Comparison of ENCODE assay signal across 12 mouse cellular contexts in genomic region chr15:84638405-84638804, GRCm38 (mm10). TPM values are rescaled to one million over a fixed set of nuclear protein-coding genes. Genes with fewer than 3 reads are reported as not detected.
DNase-seq lines count a peak whose midpoint lies in the region; ATAC-seq and TF ChIP-seq lines count a peak whose summit lies in the region.
"Had no signal": no experiment of that assay in that cellular context is flagged by ENCODE, and none has a peak within 500 bp of the region (broad histone marks: within the 10 kb centered on the region; RNA-seq: fewer than 3 reads in every experiment).

No protein-coding gene starts in this region.

- DNase-seq in embryo, embryonic 10 days (ENCODE audit: low spot score) = peak; percentile 23
- DNase-seq in embryo, embryonic 9.5 days (ENCODE audit: extremely low spot score) = no peak
- peak; percentile 45 for DNase-seq in kidney, postnatal 14 days
- no peak for DNase-seq in embryonic facial prominence, embryonic 11.5 days (ENCODE audit: low spot score)
- peak; percentile 57 for DNase-seq in lung, postnatal 0 days (ENCODE audit: low spot score)
- DNase-seq: right cerebral cortex, adult 18-20 months had no signal

- TF ChIP-seq CTCF in lung, postnatal 0 days (IDR thresholded peaks at IDR 0.05) = no peak

- no peak for TF ChIP-seq EP300 in lung, postnatal 0 days (IDR thresholded peaks at IDR 0.05)

- no peak overlapping the region for H3K4me3 ChIP-seq in kidney, embryonic 14.5 days (ENCODE audit: low read length)
- no peak overlapping the region for H3K4me3 ChIP-seq in embryonic facial prominence, embryonic 11.5 days (ENCODE audit: low read depth, low read length)
- no peak overlapping the region for H3K4me3 ChIP-seq in lung, postnatal 0 days (ENCODE audit: low read depth, low read length)
- H3K4me3 ChIP-seq in hindbrain, embryonic 12.5 days = no peak overlapping the region
- H3K4me3 ChIP-seq: stomach, embryonic 15.5 days had no signal

- no peak overlapping the region for H3K4me2 ChIP-seq in kidney, embryonic 14.5 days (replicated peaks; ENCODE audit: low read depth, low read length)
- H3K4me2 ChIP-seq in embryonic facial prominence, embryonic 11.5 days (ENCODE audit: low read depth, low read length) = no peak overlapping the region
- no peak overlapping the region for H3K4me2 ChIP-seq in lung, postnatal 0 days (replicated peaks; ENCODE audit: low read depth, low read length)
- H3K4me2 ChIP-seq in hindbrain, embryonic 12.5 days (replicated peaks) = no peak overlapping the region
- H3K4me2 ChIP-seq: stomach, embryonic 15.5 days had no signal

- H3K27ac ChIP-seq in kidney, embryonic 14.5 days (ENCODE audit: low read depth, low read length) = no peak overlapping the region
- 0 out of 2 replicates have a peak overlapping the region, but pooled peaks have one; percentile 20 for H3K27ac ChIP-seq in embryonic facial prominence, embryonic 11.5 days (replicated peaks; ENCODE audit: low read depth, low read length)
- H3K27ac ChIP-seq in lung, postnatal 0 days (ENCODE audit: low read length) = no peak overlapping the region
- H3K27ac ChIP-seq in hindbrain, embryonic 12.5 days = no peak overlapping the region
- H3K27ac ChIP-seq: liver, embryonic 14.5 days had no signal

- no peak for ATAC-seq in kidney, embryonic 14.5 days (ENCODE audit: low FRiP score, low TSS enrichment)
- no peak for ATAC-seq in embryonic facial prominence, embryonic 11.5 days (replicated peaks; ENCODE audit: insufficient number of reproducible peaks, low FRiP score, low TSS enrichment, low read depth)
- peak; percentile 45 for ATAC-seq in lung, postnatal 0 days
- ATAC-seq in hindbrain, embryonic 12.5 days (ENCODE audit: low FRiP score) = no peak
- ATAC-seq in erythroid progenitor cell, adult 5-6 weeks (replicated peaks; ENCODE audit: low FRiP score, poor library complexity, severe bottlenecking) = no peak

- H3K9ac ChIP-seq in kidney, embryonic 14.5 days (ENCODE audit: low read depth, low read length) = no peak overlapping the region
- H3K9ac ChIP-seq in embryonic facial prominence, embryonic 11.5 days (replicated peaks; ENCODE audit: low read length) = 0 out of 2 replicates have a peak overlapping the region, but pooled peaks have one; percentile 4
- no peak overlapping the region for H3K9ac ChIP-seq in lung, postnatal 0 days (replicated peaks; ENCODE audit: low read depth)
- H3K9ac ChIP-seq in hindbrain, embryonic 12.5 days = no peak overlapping the region
- H3K9ac ChIP-seq: liver, embryonic 14.5 days; stomach, embryonic 15.5 days had no signal

- H3K27me3 ChIP-seq in kidney, embryonic 14.5 days (ENCODE audit: control insufficient read depth, insufficient read depth, low read length) = no peaks in the 10 kb centered on the region
- no peaks in the 10 kb centered on the region for H3K27me3 ChIP-seq in embryonic facial prominence, embryonic 11.5 days (ENCODE audit: control insufficient read depth, insufficient read depth, low read length)
- no peaks in the 10 kb centered on the region for H3K27me3 ChIP-seq in lung, postnatal 0 days (replicated peaks; ENCODE audit: insufficient read depth, low read length)
- 0 out of 2 replicates have a peak, but pooled peaks cover 3% of the 10 kb centered on the region for H3K27me3 ChIP-seq in hindbrain, embryonic 12.5 days
- H3K27me3 ChIP-seq: Patski; stomach, embryonic 15.5 days had no signal

- no peaks in the 10 kb centered on the region for H3K36me3 ChIP-seq in kidney, embryonic 14.5 days (ENCODE audit: control insufficient read depth, insufficient read depth, low read length)
- H3K36me3 ChIP-seq in embryonic facial prominence, embryonic 11.5 days (replicated peaks; ENCODE audit: control insufficient read depth, insufficient read depth, low read depth, low read length) = no peaks in the 10 kb centered on the region
- no peaks in the 10 kb centered on the region for H3K36me3 ChIP-seq in lung, postnatal 0 days (ENCODE audit: insufficient read depth, low read length)
- H3K36me3 ChIP-seq in hindbrain, embryonic 12.5 days = no peaks in the 10 kb centered on the region
- H3K36me3 ChIP-seq: stomach, embryonic 15.5 days had no signal

- peaks cover 21% of the 10 kb centered on the region for H3K4me1 ChIP-seq in kidney, embryonic 14.5 days (ENCODE audit: control insufficient read depth, insufficient read depth, low read length)
- H3K4me1 ChIP-seq in embryonic facial prominence, embryonic 11.5 days (ENCODE audit: control insufficient read depth, insufficient read depth, low read length) = peaks cover 4% of the 10 kb centered on the region
- H3K4me1 ChIP-seq in lung, postnatal 0 days (ENCODE audit: insufficient read depth, low read depth, low read length) = no peaks in the 10 kb centered on the region
- peaks cover 19% of the 10 kb centered on the region for H3K4me1 ChIP-seq in hindbrain, embryonic 12.5 days

- H3K9me3 ChIP-seq in kidney, embryonic 14.5 days (ENCODE audit: control insufficient read depth, low read length) = no peaks in the 10 kb centered on the region
- H3K9me3 ChIP-seq in embryonic facial prominence, embryonic 11.5 days (replicated peaks; ENCODE audit: control insufficient read depth, low read length) = no peaks in the 10 kb centered on the region
- no peaks in the 10 kb centered on the region for H3K9me3 ChIP-seq in lung, postnatal 0 days (ENCODE audit: low read length)
- H3K9me3 ChIP-seq in hindbrain, embryonic 12.5 days (replicated peaks) = no peaks in the 10 kb centered on the region
- H3K9me3 ChIP-seq: stomach, embryonic 15.5 days had no signal

RNA-seq across cellular contexts. Expression of gene Prr5, which starts 31.0 kb away (rescaled TPM):
- polyA plus RNA-seq in kidney, embryonic 14.5 days (2014; fragmentation: Nextera tagmentation; extraction: Ambion mirVana) = 27.2 and 34.8 TPM in 2 replicates
- polyA plus RNA-seq in embryonic facial prominence, embryonic 11.5 days (2014; fragmentation: Nextera tagmentation; extraction: Ambion mirVana) = 11.4 and 11.8 TPM in 2 replicates
- 8.8 and 9.2 TPM in 2 replicates for polyA plus RNA-seq in lung, postnatal 0 days (2015; fragmentation: Nextera tagmentation; extraction: Ambion mirVana)
- polyA plus RNA-seq in hindbrain, embryonic 12.5 days (2016; fragmentation: Nextera tagmentation; extraction: Ambion mirVana) = 17.9 and 19.4 TPM in 2 replicates
- 5.4 TPM in 1 of 2 replicates, not detected in the other for total RNA-seq in erythroid progenitor cell, adult 5-6 weeks (2015; ENCODE audit: low replicate concordance)
- total RNA-seq in erythroid progenitor cell, adult 5-6 weeks (2017; ENCODE audit: low replicate concordance) = 0.39 TPM in 1 of 2 replicates, not detected in the other

Comparison
In these comparisons a context has a peak if more than half of its experiments do, and no peak if none do; other contexts are left out.
1. DNase-seq: peak in embryo, embryonic 10 days (single experiment), kidney, postnatal 14 days (single experiment) and lung, postnatal 0 days (single experiment); none in embryo, embryonic 9.5 days (single experiment) and embryonic facial prominence, embryonic 11.5 days (single experiment).